Mouse (Mus musculus): ENCODE results near the gene Ccdc151. TPM values are rescaled to one million over a fixed set of nuclear protein-coding genes. Genes with fewer than 3 reads are reported as not detected.

Gene Ccdc151
- polyA plus RNA-seq, 1 experiment from 2014 or later = 2.6 TPM

DNA sequence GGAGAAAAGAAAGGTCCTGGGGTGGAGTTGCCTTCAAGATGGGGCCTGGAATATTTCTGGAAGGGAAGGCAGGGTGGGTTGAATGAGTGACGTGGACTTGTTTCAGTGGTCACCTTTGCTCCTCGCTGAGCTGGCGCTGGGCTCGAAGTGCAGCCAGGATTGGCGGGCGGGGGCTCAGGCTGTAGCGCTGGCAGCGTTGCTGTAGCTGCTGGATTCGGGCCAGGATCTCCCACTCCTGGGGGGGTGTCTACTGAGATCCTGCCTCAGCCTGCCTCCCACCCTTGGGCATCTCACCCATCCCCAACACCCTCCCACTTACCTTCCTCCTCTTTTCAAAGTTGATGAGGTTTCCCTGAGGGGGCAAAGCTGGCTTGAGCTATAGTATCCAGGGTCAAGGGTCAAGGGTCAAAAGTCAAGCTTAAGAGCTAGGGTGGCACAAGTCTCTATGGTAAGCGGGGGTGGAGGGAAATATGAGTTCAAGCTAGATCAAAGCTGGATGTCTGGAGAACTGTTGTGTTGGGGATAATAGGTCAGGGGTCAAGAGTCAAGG lies 25.7 kb downstream of the Ccdc151 start:
- 75% methylated on average over 5 of the region's 10 CpGs for WGBS
- H3K9me3 ChIP-seq (replicated peaks; ENCODE audit: control insufficient read depth, low read length) = no peaks in the 10 kb centered on the region
- H3K4me3 ChIP-seq (ENCODE audit: low read depth, low read length) = no peak overlapping the region
- ATAC-seq (replicated peaks; ENCODE audit: insufficient number of reproducible peaks, low FRiP score, low TSS enrichment, low read depth) (no peak), DNase-seq (ENCODE audit: low spot score) (no peak)
- no peak overlapping the region for H3K27ac ChIP-seq (replicated peaks; ENCODE audit: low read depth, low read length)
- H3K4me2 ChIP-seq (ENCODE audit: low read depth, low read length) = no peak overlapping the region
- H3K9ac ChIP-seq (replicated peaks; ENCODE audit: low read length) = no peak overlapping the region
- H3K36me3 ChIP-seq (replicated peaks; ENCODE audit: control insufficient read depth, insufficient read depth, low read depth, low read length) = no peaks in the 10 kb centered on the region
- no peaks in the 10 kb centered on the region; the same call in 1 of the 2 replicates for H3K27me3 ChIP-seq (ENCODE audit: control insufficient read depth, insufficient read depth, low read length)
- H3K4me1 ChIP-seq (ENCODE audit: control insufficient read depth, insufficient read depth, low read length) = no peaks in the 10 kb centered on the region

DNA sequence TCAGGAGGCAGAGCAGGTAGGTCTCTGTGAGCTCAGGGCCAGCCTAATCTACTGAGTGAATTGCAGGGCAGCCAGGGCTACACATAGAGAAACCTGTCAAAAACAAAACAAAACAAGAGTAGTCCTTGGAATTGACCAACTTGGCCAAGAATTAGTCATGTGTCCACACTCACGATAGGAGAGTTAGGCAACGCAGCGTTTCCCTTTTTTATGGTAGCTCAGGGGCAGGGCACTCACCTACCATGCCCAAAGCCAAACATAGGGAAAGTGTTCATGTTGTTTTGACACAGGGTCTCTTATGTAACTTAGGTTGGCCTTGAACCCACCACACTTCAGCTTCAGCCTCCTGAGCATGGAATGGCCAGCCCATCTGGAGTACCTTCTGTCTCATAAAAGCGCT lies 33.1 kb downstream of the Ccdc151 start:
- WGBS = 96% methylated on average over 4 of the region's 4 CpGs
- no peak overlapping the region for H3K27ac ChIP-seq (replicated peaks; ENCODE audit: low read depth, low read length)
- H3K4me2 ChIP-seq (ENCODE audit: low read depth, low read length) = no peak overlapping the region
- H3K27me3 ChIP-seq (ENCODE audit: control insufficient read depth, insufficient read depth, low read length) = no peaks in the 10 kb centered on the region
- no peaks in the 10 kb centered on the region for H3K36me3 ChIP-seq (replicated peaks; ENCODE audit: control insufficient read depth, insufficient read depth, low read depth, low read length)
- H3K9ac ChIP-seq (replicated peaks; ENCODE audit: low read length) = no peak overlapping the region
- ATAC-seq (replicated peaks; ENCODE audit: insufficient number of reproducible peaks, low FRiP score, low TSS enrichment, low read depth) = no peak
- H3K4me3 ChIP-seq (ENCODE audit: low read depth, low read length) = no peak overlapping the region
- H3K9me3 ChIP-seq (replicated peaks; ENCODE audit: control insufficient read depth, low read length) = no peaks in the 10 kb centered on the region
- DNase-seq (ENCODE audit: low spot score) = no peak
- H3K4me1 ChIP-seq (ENCODE audit: control insufficient read depth, insufficient read depth, low read length) = no peaks in the 10 kb centered on the region

DNA sequence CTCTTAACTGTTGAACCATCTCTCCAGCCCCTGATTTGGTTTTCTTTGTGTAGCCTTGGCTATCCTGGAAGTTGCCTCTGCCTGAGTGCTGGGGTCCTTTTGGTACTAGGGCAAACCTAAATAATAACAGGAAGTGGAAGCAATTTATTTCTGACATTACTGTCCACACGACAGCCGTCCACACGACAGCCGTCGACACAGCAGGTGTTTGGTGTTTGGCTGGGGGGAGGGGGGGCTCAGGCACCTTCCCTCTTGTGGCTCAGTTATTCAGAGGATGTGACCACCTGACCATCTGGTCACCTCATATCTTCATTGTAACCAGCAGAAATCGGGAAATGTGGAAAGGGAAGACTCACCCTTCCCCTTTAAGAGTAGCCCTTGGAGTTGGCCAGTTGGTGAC lies 33.6 kb downstream of the Ccdc151 start:
- Histone ChIP-seq H3K9me3 (replicated peaks; ENCODE audit: control insufficient read depth, low read length) (no peaks in the 10 kb centered on the region), H3K4me3 (ENCODE audit: low read depth, low read length) (no peak overlapping the region), H3K36me3 (replicated peaks; ENCODE audit: control insufficient read depth, insufficient read depth, low read depth, low read length) (no peaks in the 10 kb centered on the region), H3K9ac (replicated peaks; ENCODE audit: low read length) (no peak overlapping the region), H3K27ac (replicated peaks; ENCODE audit: low read depth, low read length) (no peak overlapping the region), H3K4me1 (ENCODE audit: control insufficient read depth, insufficient read depth, low read length) (no peaks in the 10 kb centered on the region), H3K27me3 (ENCODE audit: control insufficient read depth, insufficient read depth, low read length) (no peaks in the 10 kb centered on the region), H3K4me2 (ENCODE audit: low read depth, low read length) (no peak overlapping the region)
- no peak for ATAC-seq (replicated peaks; ENCODE audit: insufficient number of reproducible peaks, low FRiP score, low TSS enrichment, low read depth)
- DNase-seq (ENCODE audit: low spot score) = no peak
- 64% methylated on average over 6 of the region's 6 CpGs for WGBS

DNA sequence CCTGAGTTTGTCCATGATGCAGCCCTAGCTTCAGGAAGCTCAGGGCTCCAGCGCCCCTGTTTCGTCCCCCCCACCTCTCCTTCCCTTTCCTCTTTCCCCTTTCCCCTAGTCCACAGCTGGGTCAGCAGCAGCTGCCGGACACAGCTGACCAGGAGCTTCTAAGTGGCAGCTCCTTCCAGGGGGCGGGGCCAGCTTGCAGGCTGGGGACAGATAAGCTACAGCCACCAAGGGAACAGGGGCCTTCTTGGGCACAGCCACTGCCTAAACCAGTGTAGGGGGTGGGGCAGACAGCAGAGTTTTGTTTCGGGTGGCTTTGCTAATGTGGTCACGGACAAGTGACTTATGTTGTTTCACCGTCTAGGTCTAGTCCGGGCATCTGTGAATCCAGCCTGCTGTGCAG lies 39.0 kb downstream of the Ccdc151 start, which contains the start of gene Epor:
Epor (minus strand) TSS at position 90 of the 400 bp plus-strand sequence.
- H3K9me3 ChIP-seq (replicated peaks; ENCODE audit: control insufficient read depth, low read length) = no peaks in the 10 kb centered on the region
- H3K4me1 ChIP-seq (ENCODE audit: control insufficient read depth, insufficient read depth, low read length) = 0 out of 2 replicates have a peak, but pooled peaks cover 2% of the 10 kb centered on the region
- no peak within 1 kb of the TSS for H3K27ac ChIP-seq (replicated peaks; ENCODE audit: low read depth, low read length)
- peak; percentile 24; the same call in 1 of the 2 replicates for ATAC-seq (replicated peaks; ENCODE audit: insufficient number of reproducible peaks, low FRiP score, low TSS enrichment, low read depth)
- peak; percentile 28 for DNase-seq (ENCODE audit: low spot score)
- peaks cover 33% of the 10 kb centered on the region for H3K27me3 ChIP-seq (ENCODE audit: control insufficient read depth, insufficient read depth, low read length)
- H3K36me3 ChIP-seq (replicated peaks; ENCODE audit: control insufficient read depth, insufficient read depth, low read depth, low read length) = no peaks in the 10 kb centered on the region
- H3K9ac ChIP-seq (replicated peaks; ENCODE audit: low read length) = peak within 1 kb of the TSS; percentile 26
- 17% methylated on average over 8 of the region's 8 CpGs for WGBS
- peak within 1 kb of the TSS; percentile 32 for H3K4me3 ChIP-seq (ENCODE audit: low read depth, low read length)
- peak within 1 kb of the TSS; percentile 53 for H3K4me2 ChIP-seq (ENCODE audit: low read depth, low read length)

DNA sequence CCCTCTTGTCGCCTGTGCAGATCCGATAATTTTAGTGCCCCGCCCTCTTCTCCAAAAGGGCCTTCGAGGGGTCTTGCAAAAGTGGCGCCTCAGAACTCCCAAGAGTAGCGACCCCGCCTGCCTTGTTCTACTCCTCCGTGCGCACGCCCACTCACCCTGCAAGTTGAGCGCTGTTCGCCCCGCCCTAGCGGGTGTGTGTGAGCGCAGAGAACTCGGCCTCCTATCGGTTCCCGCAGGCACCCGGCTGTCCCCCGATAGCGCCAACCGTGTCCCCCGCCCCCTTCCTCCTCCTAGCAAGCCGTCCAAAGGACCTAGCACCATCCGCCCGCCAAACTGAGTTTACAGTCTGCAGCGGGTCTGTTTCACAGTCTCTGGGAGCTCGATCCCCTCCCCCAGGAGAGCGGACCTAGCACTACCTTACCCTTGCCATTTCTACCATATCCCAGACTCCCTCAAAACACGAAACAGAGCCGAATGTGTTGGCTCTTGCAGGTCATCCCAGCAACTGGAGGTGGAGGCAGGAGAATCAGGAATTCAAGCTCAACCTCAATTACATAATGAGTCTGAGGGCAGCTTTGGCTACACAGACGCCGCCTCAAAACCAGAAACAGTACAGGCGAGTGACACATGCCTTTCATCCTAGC lies 39.9 kb downstream of the Ccdc151 start:
- peak overlapping the region; percentile 53 for H3K4me2 ChIP-seq (ENCODE audit: low read depth, low read length)
- no peaks in the 10 kb centered on the region for H3K9me3 ChIP-seq (replicated peaks; ENCODE audit: control insufficient read depth, low read length)
- peak; percentile 82 for DNase-seq (ENCODE audit: low spot score)
- peak; percentile 78 for ATAC-seq (replicated peaks; ENCODE audit: insufficient number of reproducible peaks, low FRiP score, low TSS enrichment, low read depth)
- H3K4me1 ChIP-seq (ENCODE audit: control insufficient read depth, insufficient read depth, low read length) = 0 out of 2 replicates have a peak, but pooled peaks cover 2% of the 10 kb centered on the region
- H3K36me3 ChIP-seq (replicated peaks; ENCODE audit: control insufficient read depth, insufficient read depth, low read depth, low read length) = no peaks in the 10 kb centered on the region
- no peak overlapping the region for H3K27ac ChIP-seq (replicated peaks; ENCODE audit: low read depth, low read length)
- H3K27me3 ChIP-seq (ENCODE audit: control insufficient read depth, insufficient read depth, low read length) = peaks cover 33% of the 10 kb centered on the region
- 1% methylated on average over 34 of the region's 34 CpGs for WGBS
- H3K9ac ChIP-seq (replicated peaks; ENCODE audit: low read length) = peak overlapping the region; percentile 26
- peak overlapping the region; percentile 32 for H3K4me3 ChIP-seq (ENCODE audit: low read depth, low read length)

DNA sequence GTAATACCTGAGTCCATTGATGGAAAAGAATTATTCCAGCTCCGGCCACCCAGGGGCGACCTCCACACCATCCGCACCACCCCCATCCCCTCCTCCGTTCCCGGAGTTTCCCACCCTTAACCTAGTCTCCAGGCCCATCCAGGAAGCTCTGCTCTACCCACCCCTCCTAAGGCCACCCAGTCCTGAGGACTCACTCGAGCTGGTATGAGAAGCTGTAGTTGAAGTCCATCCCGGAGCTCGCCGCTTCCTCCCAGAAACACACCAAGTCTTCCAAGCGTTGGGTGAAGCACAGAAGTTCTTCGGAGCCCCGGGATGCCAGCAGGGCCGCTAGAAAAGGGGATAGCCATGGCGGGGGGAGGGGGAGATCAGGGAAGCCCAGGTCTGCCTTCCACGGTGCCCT lies 40.4 kb downstream of the Ccdc151 start:
- peak; percentile 49; the same call in 1 of the 2 replicates for ATAC-seq (replicated peaks; ENCODE audit: insufficient number of reproducible peaks, low FRiP score, low TSS enrichment, low read depth)
- DNase-seq (ENCODE audit: low spot score) = peak; percentile 15
- peak overlapping the region; percentile 26 for H3K9ac ChIP-seq (replicated peaks; ENCODE audit: low read length)
- H3K27me3 ChIP-seq (ENCODE audit: control insufficient read depth, insufficient read depth, low read length) = peaks cover 33% of the 10 kb centered on the region
- H3K36me3 ChIP-seq (replicated peaks; ENCODE audit: control insufficient read depth, insufficient read depth, low read depth, low read length) = no peaks in the 10 kb centered on the region
- H3K4me3 ChIP-seq (ENCODE audit: low read depth, low read length) = peak overlapping the region; percentile 32
- no peaks in the 10 kb centered on the region for H3K9me3 ChIP-seq (replicated peaks; ENCODE audit: control insufficient read depth, low read length)
- H3K4me2 ChIP-seq (ENCODE audit: low read depth, low read length) = peak overlapping the region; percentile 53
- no peak overlapping the region for H3K27ac ChIP-seq (replicated peaks; ENCODE audit: low read depth, low read length)
- H3K4me1 ChIP-seq (ENCODE audit: control insufficient read depth, insufficient read depth, low read length) = 0 out of 2 replicates have a peak, but pooled peaks cover 2% of the 10 kb centered on the region
- WGBS = 0% methylated on average over 15 of the region's 15 CpGs

DNA sequence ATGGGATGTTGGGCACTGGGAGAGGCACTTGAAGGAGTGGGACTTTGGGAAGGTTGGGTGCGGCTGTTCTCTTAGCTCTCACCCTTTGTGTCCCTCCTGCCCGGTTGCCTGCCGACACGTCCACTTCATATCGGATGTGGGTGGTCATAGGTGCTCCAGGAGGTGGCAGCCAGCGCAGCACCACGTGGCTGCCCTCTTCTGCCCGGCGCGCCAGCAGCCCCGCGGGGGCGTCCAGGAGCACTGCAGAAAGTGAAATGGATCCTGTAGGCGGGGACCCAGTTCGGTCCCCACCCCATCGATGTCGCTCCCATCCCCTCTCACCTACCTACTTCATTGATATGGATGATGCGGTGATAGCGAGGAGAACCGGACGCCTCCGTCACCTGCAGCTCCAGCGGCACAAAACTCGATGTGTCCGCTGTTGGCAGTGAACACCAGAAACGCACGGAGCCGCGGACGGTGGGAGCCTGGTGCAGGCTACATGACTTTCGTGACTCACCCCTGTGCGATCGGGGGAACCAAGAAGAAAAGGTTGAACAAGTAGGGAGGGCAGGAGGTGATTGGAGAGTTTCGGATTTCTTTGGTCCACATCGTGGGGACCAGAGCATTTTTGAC lies 41.0 kb downstream of the Ccdc151 start:
- Histone ChIP-seq H3K36me3 (replicated peaks; ENCODE audit: control insufficient read depth, insufficient read depth, low read depth, low read length) (no peaks in the 10 kb centered on the region), H3K9me3 (replicated peaks; ENCODE audit: control insufficient read depth, low read length) (no peaks in the 10 kb centered on the region), H3K4me2 (ENCODE audit: low read depth, low read length) (peak overlapping the region; percentile 53), H3K4me1 (ENCODE audit: control insufficient read depth, insufficient read depth, low read length) (0 out of 2 replicates have a peak, but pooled peaks cover 2% of the 10 kb centered on the region), H3K4me3 (ENCODE audit: low read depth, low read length) (peak overlapping the region; percentile 32), H3K27ac (replicated peaks; ENCODE audit: low read depth, low read length) (no peak overlapping the region), H3K27me3 (ENCODE audit: control insufficient read depth, insufficient read depth, low read length) (peaks cover 33% of the 10 kb centered on the region), H3K9ac (replicated peaks; ENCODE audit: low read length) (no peak overlapping the region)
- WGBS = 1% methylated on average over 35 of the region's 35 CpGs
- DNase-seq (ENCODE audit: low spot score) (peak; percentile 9), ATAC-seq (replicated peaks; ENCODE audit: insufficient number of reproducible peaks, low FRiP score, low TSS enrichment, low read depth) (no peak)
